Mouse (Mus musculus): Measurements from ENCODE around the gene Sema3a.

The Sema3a gene

GRCm38 (mm10) chr5:13318728-13319429 lies 193.7 kb downstream of the Sema3a start:
- no peak for DNase-seq (ENCODE audit: low read depth, low spot score)

- DNase-seq (ENCODE audit: low read depth, low spot score): no peak
These were observed 194.9 kb downstream of the Sema3a start for GRCm38 (mm10) chr5:13320138-13320537.

- no peak for DNase-seq (ENCODE audit: low read depth, low spot score)
These were observed 202.1 kb downstream of the Sema3a start for GRCm38 (mm10) chr5:13327281-13327680.

GRCm38 (mm10) chr5:13331412-13331811 lies 206.2 kb downstream of the Sema3a start:
- DNase-seq (ENCODE audit: low read depth, low spot score): no peak

GRCm38 (mm10) chr5:13337665-13338064 lies 212.5 kb downstream of the Sema3a start:
- no peak for DNase-seq (ENCODE audit: low read depth, low spot score)

- DNase-seq (ENCODE audit: low read depth, low spot score): no peak
These were observed 221.9 kb downstream of the Sema3a start for GRCm38 (mm10) chr5:13347068-13347467.

GRCm38 (mm10) chr5:13351611-13352010 lies 226.4 kb downstream of the Sema3a start:
- DNase-seq (ENCODE audit: low read depth, low spot score): no peak

- no peak for DNase-seq (ENCODE audit: low read depth, low spot score)
These were observed 227.8 kb downstream of the Sema3a start for GRCm38 (mm10) chr5:13352995-13353394.

GRCm38 (mm10) chr5:13353539-13353938 lies 228.3 kb downstream of the Sema3a start:
- DNase-seq (ENCODE audit: low read depth, low spot score): no peak

GRCm38 (mm10) chr5:13354913-13355312 lies 229.7 kb downstream of the Sema3a start:
- DNase-seq (ENCODE audit: low read depth, low spot score): no peak

GRCm38 (mm10) chr5:13358770-13359169 lies 233.6 kb downstream of the Sema3a start:
- DNase-seq (ENCODE audit: low read depth, low spot score): no peak

GRCm38 (mm10) chr5:13360711-13361110 lies 235.5 kb downstream of the Sema3a start:
- DNase-seq (ENCODE audit: low read depth, low spot score): no peak

- no peak for DNase-seq (ENCODE audit: low read depth, low spot score)
These were observed 239.9 kb downstream of the Sema3a start for GRCm38 (mm10) chr5:13365108-13365507.

- DNase-seq (ENCODE audit: low read depth, low spot score): no peak
These were observed 254.0 kb downstream of the Sema3a start for GRCm38 (mm10) chr5:13379223-13379622.

- DNase-seq (ENCODE audit: low read depth, low spot score): no peak
These were observed 258.8 kb downstream of the Sema3a start for GRCm38 (mm10) chr5:13384047-13384446.

GRCm38 (mm10) chr5:13384714-13385113 lies 259.5 kb downstream of the Sema3a start:
- no peak for DNase-seq (ENCODE audit: low read depth, low spot score)

GRCm38 (mm10) chr5:13386603-13387002 lies 261.4 kb downstream of the Sema3a start:
- no peak for DNase-seq (ENCODE audit: low read depth, low spot score)

GRCm38 (mm10) chr5:13387679-13388078 lies 262.5 kb downstream of the Sema3a start:
- DNase-seq (ENCODE audit: low read depth, low spot score): no peak

GRCm38 (mm10) chr5:13389995-13390394 lies 264.8 kb downstream of the Sema3a start:
- no peak for DNase-seq (ENCODE audit: low read depth, low spot score)

GRCm38 (mm10) chr5:13405432-13405831 lies 280.2 kb downstream of the Sema3a start:
- DNase-seq (ENCODE audit: low read depth, low spot score): no peak

GRCm38 (mm10) chr5:13406131-13406530 lies 280.9 kb downstream of the Sema3a start:
- DNase-seq (ENCODE audit: low read depth, low spot score): no peak

- no peak for DNase-seq (ENCODE audit: low read depth, low spot score)
These were observed 286.7 kb downstream of the Sema3a start for GRCm38 (mm10) chr5:13411920-13412319.

- DNase-seq (ENCODE audit: low read depth, low spot score): no peak
These were observed 288.8 kb downstream of the Sema3a start for GRCm38 (mm10) chr5:13413915-13414525.

All from c-Kit-negative CD71-positive TER-119-positive erythroid progenitor cells, embryonic 14.5 days (primary cell).